Mouse (Mus musculus) liver, embryonic 13.5 days (tissue): ENCODE results near the gene Slc28a3. TPM values are rescaled to one million over a fixed set of nuclear protein-coding genes. Genes with fewer than 3 reads are reported as not detected.
A peak's percentile ranks its signal among the peaks of the same experiment; 100 is the strongest.

Experiments
- ATAC-seq: fragments of 200-750 bp; cut with Nextera tagmentation; 2 replicates; pipeline ENCODE4 v1.8.0; 2017; ENCODE audit warnings: low read depth, mild to moderate bottlenecking, moderate number of reproducible peaks, moderate library complexity
- DNase-seq: peaks from one replicate; pipeline ENCODE4 v3.0.0; 2022
- H3K27ac ChIP-seq: fragments of 300-500 bp; sonication (generic); 2 replicates; pipeline ENCODE4 v1.5.1; 2015; ENCODE audit warnings: moderate library complexity, mild to moderate bottlenecking, inconsistent platforms
- H3K27me3 ChIP-seq: fragments of 300-500 bp; sonication (generic); 2 replicates; pipeline ENCODE4 v1.6.1; 2015; ENCODE audit warnings: mild to moderate bottlenecking, inconsistent platforms
- H3K36me3 ChIP-seq: fragments of 300-500 bp; sonication (generic); 2 replicates; pipeline ENCODE4 v1.6.1; 2015; ENCODE audit warnings: mild to moderate bottlenecking, inconsistent platforms
- H3K4me1 ChIP-seq: fragments of 300-500 bp; sonication (generic); replicated peaks from 2 replicates; pipeline ENCODE4 v1.6.1; 2015; ENCODE audit warnings: inconsistent platforms
- H3K4me2 ChIP-seq: fragments of 300-500 bp; sonication (generic); 2 replicates; pipeline ENCODE4 v1.6.1; 2015; ENCODE audit warnings: inconsistent platforms, mild to moderate bottlenecking, moderate library complexity
- H3K4me3 ChIP-seq: fragments of 300-500 bp; sonication (generic); replicated peaks from 2 replicates; pipeline ENCODE4 v1.5.1; 2015; ENCODE audit warnings: mild to moderate bottlenecking, inconsistent platforms
- H3K9ac ChIP-seq: fragments of 300-500 bp; sonication (generic); 2 replicates; pipeline ENCODE4 v1.6.1; 2015; ENCODE audit warnings: mild to moderate bottlenecking, inconsistent platforms
- H3K9me3 ChIP-seq: fragments of 300-500 bp; sonication (generic); replicated peaks from 2 replicates; pipeline ENCODE4 v1.6.1; 2016; ENCODE audit warnings: inconsistent platforms
- WGBS: fragments of 180-500 bp; shearing (Covaris S2); methylation state at CpG from one replicate; pipeline ENCODE4 v1.1.7; 2015; ENCODE audit not compliant: insufficient replicate concordance; 5-methylcytosine and 5-hydroxymethylcytosine counted together
- polyA plus RNA-seq: library from polyadenylated mRNA; unstranded; fragments of >200 nt; fragmentation: Nextera tagmentation; extraction: Ambion mirVana; gene quantifications from 2 replicates; pipeline ENCODE4 v1.2.1, GENCODE M21; 2015

Gene Slc28a3
- polyA plus RNA-seq, 1 experiment from 2014 or later: not detected

DNA sequence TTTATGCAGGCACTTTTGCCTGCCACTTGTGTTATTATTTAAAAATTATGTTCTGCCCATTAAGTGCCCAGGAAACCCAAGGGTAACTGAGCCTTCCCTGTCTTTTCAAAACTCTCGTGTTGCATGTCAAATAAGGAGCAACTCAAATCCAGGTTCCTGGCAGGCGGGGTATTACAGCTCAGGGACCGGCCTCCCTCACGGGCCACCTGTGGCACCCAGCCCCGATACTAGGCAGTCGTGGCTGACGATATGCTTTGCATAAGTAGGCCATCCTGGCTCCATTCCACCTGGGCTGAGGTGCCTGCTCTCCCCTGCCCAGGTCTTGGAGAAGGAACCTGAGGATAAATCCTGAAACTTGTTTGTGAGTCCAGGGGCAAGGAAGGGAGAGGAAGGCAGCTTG, 618 bp downstream of the Slc28a3 start:
- H3K4me1 ChIP-seq: no peaks in the 10 kb centered on the region
- ATAC-seq (no peak), DNase-seq (no peak)
- 30% methylated on average over 7 of the region's 7 CpGs for WGBS
- no peaks in the 10 kb centered on the region for H3K36me3 ChIP-seq
- H3K4me3 ChIP-seq: no peak overlapping the region
- no peaks in the 10 kb centered on the region for H3K9me3 ChIP-seq
- no peak overlapping the region for H3K27ac ChIP-seq
- H3K4me2 ChIP-seq: no peak overlapping the region
- H3K9ac ChIP-seq: no peak overlapping the region
- peaks cover 13% of the 10 kb centered on the region for H3K27me3 ChIP-seq

DNA sequence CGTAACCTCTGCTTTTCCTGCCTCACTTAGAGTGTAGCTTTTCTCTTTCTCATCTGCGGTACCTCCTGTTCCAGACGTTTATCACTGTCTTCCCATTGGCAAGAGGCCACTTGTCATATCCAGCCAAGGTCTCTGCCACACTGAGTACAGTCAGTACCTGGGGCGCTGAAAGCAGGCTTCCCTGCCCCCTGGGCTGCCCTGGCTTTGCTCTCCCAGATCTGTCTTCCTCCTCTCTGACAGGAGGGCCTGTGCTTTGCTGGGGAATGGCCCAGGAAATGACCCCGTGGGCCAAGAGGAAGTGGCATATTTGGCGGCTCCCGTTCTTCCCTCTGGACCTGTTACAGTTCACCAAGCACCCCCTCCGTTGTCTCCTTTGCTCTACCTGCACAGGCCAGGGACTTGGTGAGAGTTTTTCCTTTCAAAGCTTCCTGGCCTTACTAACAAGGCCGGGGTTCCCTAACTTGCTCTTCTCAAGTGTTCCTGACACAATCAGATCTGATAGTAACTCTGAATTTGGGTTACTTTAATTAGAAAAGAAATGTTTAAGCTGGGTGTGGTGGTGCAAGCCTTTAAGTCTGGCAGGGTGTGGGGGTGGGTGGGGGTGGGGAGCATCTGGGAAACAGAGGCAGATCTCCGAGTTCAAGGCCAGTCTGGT, 9.3 kb downstream of the Slc28a3 start:
- Histone ChIP-seq H3K36me3 (no peaks in the 10 kb centered on the region), H3K9me3 (no peaks in the 10 kb centered on the region), H3K27me3 (no peaks in the 10 kb centered on the region), H3K4me3 (no peak overlapping the region), H3K4me2 (no peak overlapping the region), H3K9ac (no peak overlapping the region), H3K4me1 (peaks cover 4% of the 10 kb centered on the region), H3K27ac (no peak overlapping the region)
- DNase-seq: no peak
- ATAC-seq: no peak
- WGBS: 31% methylated on average over 10 of the region's 10 CpGs

DNA sequence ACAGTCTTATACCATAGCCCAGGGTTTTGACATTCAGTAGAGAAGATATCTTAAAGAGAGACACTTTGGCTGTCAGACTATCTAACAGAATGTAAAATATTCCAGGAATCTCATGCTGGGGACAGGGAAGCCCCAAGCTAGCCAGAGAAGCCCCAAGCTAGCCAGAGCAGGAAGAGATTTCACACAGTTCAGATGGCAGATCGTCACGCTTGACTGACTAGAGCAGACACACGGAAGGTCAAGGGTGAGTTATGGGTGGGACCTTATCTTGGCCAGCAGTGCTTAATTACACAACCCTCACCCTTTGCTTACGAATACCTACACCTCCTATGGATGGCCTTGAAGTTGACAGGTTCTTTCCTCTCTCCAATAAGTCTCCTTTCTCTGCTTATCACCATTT, 12.1 kb downstream of the Slc28a3 start:
- DNase-seq (no peak), ATAC-seq (no peak)
- Histone ChIP-seq H3K4me2 (no peak overlapping the region), H3K4me3 (no peak overlapping the region), H3K36me3 (no peaks in the 10 kb centered on the region), H3K9ac (no peak overlapping the region), H3K9me3 (no peaks in the 10 kb centered on the region), H3K27me3 (no peaks in the 10 kb centered on the region), H3K27ac (no peak overlapping the region), H3K4me1 (peaks cover 4% of the 10 kb centered on the region)
- 30% methylated on average over 4 of the region's 4 CpGs for WGBS

DNA sequence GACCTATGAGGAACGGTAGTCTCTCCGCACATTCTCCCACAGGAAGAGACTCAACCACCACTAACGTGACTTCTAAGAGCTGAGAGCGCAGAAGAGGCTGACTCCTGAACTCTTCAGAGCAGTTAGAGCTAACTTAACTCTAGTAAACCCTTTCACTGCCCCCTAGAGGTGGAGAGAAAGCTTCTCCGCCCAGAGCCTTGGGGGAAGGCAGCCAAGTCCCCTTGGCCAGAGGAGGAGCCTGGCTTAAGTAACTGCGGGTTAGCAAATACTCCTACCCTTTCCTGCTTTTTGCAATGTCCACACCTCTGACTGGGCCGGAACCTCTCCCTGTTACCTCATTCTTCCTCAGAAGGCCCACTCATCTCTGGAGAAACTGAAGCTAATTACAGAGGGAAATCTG, 17.5 kb downstream of the Slc28a3 start:
- Histone ChIP-seq H3K4me2 (no peak overlapping the region), H3K4me1 (peaks cover 4% of the 10 kb centered on the region; the same call in 1 of the 2 replicates), H3K4me3 (no peak overlapping the region), H3K9me3 (no peaks in the 10 kb centered on the region), H3K36me3 (no peaks in the 10 kb centered on the region), H3K27ac (no peak overlapping the region), H3K27me3 (no peaks in the 10 kb centered on the region), H3K9ac (no peak overlapping the region)
- no peak for ATAC-seq
- DNase-seq: no peak
- 18% methylated on average over 7 of the region's 7 CpGs for WGBS

DNA sequence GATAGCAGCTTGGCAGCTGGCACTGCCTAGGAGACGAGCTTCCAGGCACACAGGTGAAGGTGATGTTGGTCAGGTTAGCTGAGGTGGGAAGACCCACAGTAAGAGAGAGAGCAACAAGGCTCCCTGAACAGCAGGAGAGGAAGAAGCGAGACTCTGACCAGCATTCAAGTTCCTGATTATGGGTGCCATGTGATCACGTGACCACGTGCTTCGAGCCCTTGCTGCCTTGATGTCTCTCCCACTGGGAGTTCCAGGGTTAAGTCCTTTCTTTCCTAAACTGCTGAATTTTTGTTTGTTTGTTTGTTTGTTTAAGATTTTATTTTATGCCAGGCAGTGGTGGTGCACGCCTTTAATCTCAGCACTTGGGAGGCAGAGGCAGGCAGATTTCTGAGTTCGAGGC, 18.8 kb downstream of the Slc28a3 start:
- no peaks in the 10 kb centered on the region for H3K27me3 ChIP-seq
- H3K27ac ChIP-seq: no peak overlapping the region
- WGBS: 61% methylated on average over 7 of the region's 7 CpGs
- H3K36me3 ChIP-seq: no peaks in the 10 kb centered on the region
- H3K4me3 ChIP-seq: no peak overlapping the region
- DNase-seq (no peak), ATAC-seq (no peak)
- no peaks in the 10 kb centered on the region for H3K9me3 ChIP-seq
- H3K4me1 ChIP-seq: peaks cover 4% of the 10 kb centered on the region; the same call in 1 of the 2 replicates
- H3K4me2 ChIP-seq: no peak overlapping the region
- no peak overlapping the region for H3K9ac ChIP-seq

DNA sequence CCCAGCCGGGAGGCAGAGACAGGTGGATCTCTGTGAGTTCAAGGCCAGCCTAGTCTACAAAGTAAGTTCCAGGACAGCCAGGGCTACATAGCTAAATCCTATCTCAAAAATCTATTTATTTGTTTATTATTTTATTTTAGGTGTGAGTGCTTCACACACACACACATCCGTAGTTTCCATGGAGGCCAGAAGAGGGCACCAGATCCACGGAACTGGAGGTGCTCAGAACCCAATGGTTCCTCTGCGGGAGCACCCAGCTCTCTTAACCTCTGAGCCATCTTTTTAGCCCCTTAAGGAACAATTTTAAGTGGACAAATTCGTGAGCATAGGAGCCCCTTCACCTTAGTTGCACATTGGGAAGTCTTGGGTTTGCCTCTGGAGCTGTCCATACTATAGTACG, 20.0 kb downstream of the Slc28a3 start:
- no peak for DNase-seq
- 37% methylated on average over 6 of the region's 6 CpGs for WGBS
- Histone ChIP-seq H3K9me3 (no peaks in the 10 kb centered on the region), H3K27me3 (no peaks in the 10 kb centered on the region), H3K4me2 (no peak overlapping the region), H3K27ac (no peak overlapping the region), H3K9ac (no peak overlapping the region), H3K4me3 (no peak overlapping the region), H3K36me3 (no peaks in the 10 kb centered on the region), H3K4me1 (peaks cover 4% of the 10 kb centered on the region; the same call in 1 of the 2 replicates)
- ATAC-seq: no peak

DNA sequence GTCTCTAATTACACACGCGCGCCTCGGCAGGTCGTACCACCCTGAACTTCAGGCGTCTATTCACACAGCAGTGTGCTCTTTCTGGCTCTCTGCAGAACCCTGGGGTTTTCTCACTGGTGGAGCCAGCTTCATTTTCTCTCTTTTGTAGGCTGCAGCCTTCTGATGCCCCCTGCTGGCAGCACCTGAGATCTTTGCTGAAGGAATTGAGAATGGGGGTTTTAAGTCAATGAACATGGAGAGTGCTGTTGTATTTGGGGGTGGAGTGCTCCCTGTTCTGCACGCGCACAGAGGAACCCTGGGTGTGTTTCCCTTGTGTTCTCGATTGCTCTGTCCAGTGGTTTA, 21.2 kb downstream of the Slc28a3 start:
- no peaks in the 10 kb centered on the region for H3K9me3 ChIP-seq
- no peak overlapping the region for H3K27ac ChIP-seq
- H3K4me1 ChIP-seq: peaks cover 4% of the 10 kb centered on the region; the same call in 1 of the 2 replicates
- DNase-seq (peak; percentile 43), ATAC-seq (no peak)
- H3K4me3 ChIP-seq: no peak overlapping the region
- H3K4me2 ChIP-seq: peak overlapping the region; percentile 36
- no peak overlapping the region for H3K9ac ChIP-seq
- 2% methylated on average over 9 of the region's 9 CpGs for WGBS
- H3K27me3 ChIP-seq: no peaks in the 10 kb centered on the region
- H3K36me3 ChIP-seq: no peaks in the 10 kb centered on the region

DNA sequence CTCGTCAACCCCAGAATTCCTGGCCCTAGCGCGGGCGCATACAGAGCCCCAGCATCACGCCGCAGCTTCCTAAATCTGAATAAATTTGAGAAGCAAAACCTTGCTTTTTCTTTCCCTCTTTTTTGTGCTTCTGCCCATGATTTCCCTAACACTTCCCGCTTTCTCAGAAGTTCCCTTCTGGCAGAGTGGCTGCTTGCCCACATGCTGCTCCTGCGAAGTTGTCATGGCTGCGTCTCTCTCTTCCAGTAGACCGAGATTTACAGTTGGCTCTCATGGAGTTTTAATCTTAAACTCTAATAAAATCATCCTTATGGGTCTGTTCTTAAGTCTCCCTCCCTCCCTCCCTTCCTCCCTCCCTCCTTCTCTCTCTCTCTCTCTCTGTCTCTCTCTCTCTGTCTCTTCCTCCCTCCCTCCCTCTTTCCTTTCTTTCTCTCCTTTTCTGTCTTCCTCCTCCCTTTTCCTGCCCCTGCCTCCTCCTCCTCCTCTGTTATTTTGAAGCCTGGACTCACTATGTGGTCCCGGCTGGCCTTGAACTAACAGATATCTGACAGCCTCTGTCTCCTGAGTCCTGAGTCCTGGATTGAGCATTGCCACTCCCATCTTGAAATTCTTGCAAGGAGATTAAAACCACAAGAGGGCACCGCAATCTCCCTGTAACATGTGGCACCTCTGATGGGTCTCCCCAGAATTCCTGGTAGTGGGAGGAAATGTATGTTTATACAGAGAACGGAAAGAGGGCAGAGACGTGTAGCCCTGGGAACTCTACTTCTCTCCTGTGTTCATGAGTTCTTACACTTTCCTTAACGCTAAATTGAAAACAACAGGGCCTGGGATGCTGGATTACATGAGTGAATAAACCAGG, 21.8 kb downstream of the Slc28a3 start:
- Histone ChIP-seq H3K9ac (no peak overlapping the region), H3K27ac (no peak overlapping the region), H3K36me3 (no peaks in the 10 kb centered on the region), H3K4me2 (peak overlapping the region; percentile 36), H3K4me1 (peaks cover 4% of the 10 kb centered on the region; the same call in 1 of the 2 replicates), H3K4me3 (no peak overlapping the region), H3K27me3 (no peaks in the 10 kb centered on the region), H3K9me3 (no peaks in the 10 kb centered on the region)
- 50% methylated on average over 15 of the region's 15 CpGs for WGBS
- DNase-seq (no peak), ATAC-seq (no peak)

DNA sequence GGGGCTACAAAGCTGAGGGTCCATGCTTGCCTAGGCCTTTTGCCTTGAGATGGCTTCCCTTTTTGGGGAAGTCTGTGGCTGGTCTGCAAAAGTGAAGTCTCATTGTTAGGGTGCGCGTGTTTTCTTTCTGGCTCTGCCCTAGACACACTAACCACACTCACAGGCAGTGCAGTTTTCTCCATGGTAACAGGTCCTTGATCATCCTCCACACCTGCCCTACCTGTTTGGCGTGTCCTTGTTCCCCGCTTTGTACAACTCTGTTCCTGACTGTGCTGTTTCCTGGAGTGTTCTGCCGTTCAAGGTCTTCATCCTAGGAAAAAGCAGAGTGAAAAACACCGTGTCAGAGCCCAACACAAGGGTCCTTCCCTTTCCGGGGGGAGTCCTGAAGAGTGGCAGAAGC, 22.7 kb downstream of the Slc28a3 start:
- no peak overlapping the region for H3K4me3 ChIP-seq
- no peaks in the 10 kb centered on the region for H3K27me3 ChIP-seq
- H3K9me3 ChIP-seq: no peaks in the 10 kb centered on the region
- ATAC-seq (no peak), DNase-seq (no peak)
- H3K36me3 ChIP-seq: no peaks in the 10 kb centered on the region
- H3K4me2 ChIP-seq: no peak overlapping the region
- H3K9ac ChIP-seq: no peak overlapping the region
- H3K27ac ChIP-seq: no peak overlapping the region
- peaks cover 4% of the 10 kb centered on the region; the same call in 1 of the 2 replicates for H3K4me1 ChIP-seq
- WGBS: 66% methylated on average over 7 of the region's 7 CpGs

DNA sequence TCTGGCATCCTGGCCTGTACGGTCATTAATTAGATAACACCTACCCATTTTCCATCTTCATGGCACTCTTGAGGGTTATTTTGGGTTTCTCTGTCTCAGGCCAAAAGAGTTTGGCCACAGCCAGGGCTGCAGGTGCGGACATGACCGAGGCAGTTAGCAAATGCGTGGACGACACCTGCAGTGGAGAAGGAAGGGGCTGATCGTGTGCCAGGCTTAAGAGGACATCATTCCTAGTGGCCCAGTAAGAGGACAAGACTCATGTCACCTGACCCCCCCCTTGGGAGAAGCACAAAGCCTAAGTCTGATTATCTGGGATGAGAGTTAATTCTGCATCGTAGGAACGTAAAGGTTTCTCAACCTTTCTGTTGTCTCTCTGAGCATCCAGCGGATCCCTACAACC, 44.5 kb downstream of the Slc28a3 start:
- H3K4me3 ChIP-seq: no peak overlapping the region
- no peak for DNase-seq
- WGBS: 74% methylated on average over 9 of the region's 9 CpGs
- H3K27ac ChIP-seq: no peak overlapping the region
- no peak overlapping the region for H3K9ac ChIP-seq
- no peaks in the 10 kb centered on the region for H3K4me1 ChIP-seq
- H3K36me3 ChIP-seq: no peaks in the 10 kb centered on the region
- no peak overlapping the region for H3K4me2 ChIP-seq
- no peaks in the 10 kb centered on the region for H3K9me3 ChIP-seq
- no peak for ATAC-seq
- no peaks in the 10 kb centered on the region for H3K27me3 ChIP-seq

DNA sequence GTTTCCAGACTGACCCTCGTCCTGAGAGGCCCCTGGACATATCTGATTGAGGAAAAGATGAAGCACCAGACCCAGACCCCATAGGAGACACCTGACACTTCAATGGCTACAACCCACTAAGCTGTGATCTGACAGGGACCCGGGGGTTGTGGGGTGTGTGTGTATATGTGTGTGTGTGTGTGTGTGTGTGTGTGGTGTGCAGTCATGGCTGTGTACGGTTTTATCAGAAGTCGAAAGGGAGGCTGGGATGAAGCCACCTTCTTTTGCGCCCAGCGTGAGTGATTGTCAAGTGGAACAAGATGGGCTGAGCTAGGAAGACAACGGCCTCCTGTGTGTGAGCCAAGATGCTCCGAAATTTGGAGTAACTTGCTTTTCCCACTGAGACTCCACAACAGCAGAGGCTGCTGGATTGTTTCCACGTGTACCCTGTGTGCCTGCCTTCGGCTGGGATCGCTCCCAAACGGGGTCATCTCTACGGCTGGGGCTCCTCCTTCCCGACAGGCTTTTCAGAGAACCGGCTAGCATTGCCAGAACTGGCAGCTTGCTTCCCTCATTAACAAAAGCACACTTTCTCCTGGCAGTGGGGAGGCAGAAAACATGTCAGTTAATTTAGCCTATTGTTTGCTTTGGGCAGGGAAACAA, 50.1 kb downstream of the Slc28a3 start:
- Histone ChIP-seq H3K4me3 (no peak overlapping the region), H3K4me2 (no peak overlapping the region), H3K9me3 (no peaks in the 10 kb centered on the region), H3K27ac (no peak overlapping the region), H3K27me3 (0 out of 2 replicates have a peak, but pooled peaks cover 5% of the 10 kb centered on the region), H3K4me1 (no peaks in the 10 kb centered on the region), H3K9ac (no peak overlapping the region), H3K36me3 (no peaks in the 10 kb centered on the region)
- DNase-seq (no peak), ATAC-seq (no peak)
- 67% methylated on average over 15 of the region's 15 CpGs for WGBS
